Mouse (Mus musculus): Measurements from ENCODE around the gene Mmp14.
A peak's percentile ranks its signal among the peaks of the same experiment; 100 is the strongest.

The Mmp14 gene

DNA sequence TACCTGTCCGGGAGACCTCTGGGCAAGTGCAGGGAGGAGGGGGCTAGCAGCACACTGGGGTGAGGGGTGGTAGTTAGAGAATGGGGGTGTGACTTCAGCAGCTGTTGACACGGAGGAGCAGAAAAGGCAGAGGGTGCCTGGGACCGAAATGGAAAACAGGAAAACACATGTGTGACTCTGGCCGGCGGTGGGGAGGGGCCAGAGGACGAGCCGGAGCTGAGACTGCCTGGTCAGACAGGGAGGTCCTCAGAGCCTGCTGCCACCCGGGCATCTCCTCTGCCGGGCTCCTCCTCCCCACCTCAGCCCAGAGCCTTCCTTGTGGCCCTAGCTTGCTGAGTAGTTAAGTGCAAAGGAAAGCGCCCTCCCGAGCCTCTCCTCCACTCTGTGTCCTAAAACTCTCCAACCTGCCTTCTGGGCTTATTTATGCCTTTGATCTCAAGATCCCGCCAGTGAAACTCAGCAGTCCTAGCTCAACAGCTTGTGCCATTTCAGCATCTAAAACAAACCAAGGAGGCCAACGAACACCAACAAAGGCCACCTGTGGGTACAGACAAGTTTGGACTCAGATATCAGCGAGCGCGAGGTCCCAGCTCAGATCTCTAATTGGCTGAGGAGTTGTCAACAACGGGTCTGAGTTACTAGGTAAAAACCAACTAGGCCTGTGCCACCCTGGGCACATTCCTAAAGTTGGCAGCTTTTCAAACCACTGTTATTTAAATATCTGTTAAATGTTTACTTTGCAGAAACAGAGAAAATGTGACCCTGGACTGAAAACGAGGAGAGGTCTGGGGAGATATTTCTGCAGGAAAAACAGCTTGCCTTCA, 17.3 kb upstream of the Mmp14 start:
- DNase-seq (ENCODE audit: low spot score), result peak; percentile 63

- DNase-seq (ENCODE audit: low spot score), result no peak
Observed at GRCm38 (mm10) chr14:54415241-54416020, 16.0 kb upstream of the Mmp14 start.

DNA sequence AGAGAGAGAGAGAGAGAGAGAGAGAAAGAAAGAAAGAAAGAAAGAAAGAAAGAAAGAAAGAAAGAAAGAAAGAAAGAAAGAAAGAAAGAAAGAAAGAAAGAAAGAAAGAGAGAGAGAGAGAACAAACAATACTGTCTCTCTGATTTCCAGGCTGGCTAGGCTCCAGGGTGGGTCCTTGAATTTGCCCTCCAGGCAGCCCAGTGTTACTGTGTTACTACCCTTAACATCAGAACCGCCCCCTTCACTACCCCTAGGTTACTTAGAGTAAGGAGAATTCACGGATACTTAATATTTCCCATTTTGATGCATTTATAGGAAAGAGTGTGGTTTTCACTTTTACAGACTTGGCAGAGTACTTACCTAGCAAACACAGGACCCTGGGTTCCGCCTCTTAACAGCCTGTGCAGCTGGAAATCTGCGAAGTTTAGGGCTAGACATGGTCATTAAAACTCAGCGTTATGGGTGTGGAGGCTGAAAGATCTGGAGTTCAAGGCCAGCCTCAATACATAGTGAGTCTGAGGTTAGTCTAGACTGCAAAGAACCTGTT, 15.1 kb upstream of the Mmp14 start:
- DNase-seq (ENCODE audit: low spot score), result no peak

DNA sequence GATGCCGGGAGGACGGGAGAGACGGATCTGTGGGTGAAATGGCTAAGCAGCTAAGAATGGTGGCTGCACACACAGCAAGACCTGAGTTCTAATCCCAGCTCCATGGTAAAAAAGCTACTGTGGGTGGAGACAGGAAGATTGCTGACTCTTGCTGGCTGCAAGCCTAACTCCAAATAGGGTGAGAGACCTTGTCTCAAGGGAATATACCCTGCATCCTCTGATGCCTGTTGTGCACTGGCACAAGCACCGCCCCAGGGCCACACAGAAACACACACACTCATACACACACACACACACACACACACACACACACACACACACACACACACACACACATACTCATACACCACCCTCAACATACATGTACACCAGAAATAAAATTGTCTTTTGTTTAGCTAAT, 14.6 kb upstream of the Mmp14 start:
- DNase-seq (ENCODE audit: low spot score), result no peak

DNA sequence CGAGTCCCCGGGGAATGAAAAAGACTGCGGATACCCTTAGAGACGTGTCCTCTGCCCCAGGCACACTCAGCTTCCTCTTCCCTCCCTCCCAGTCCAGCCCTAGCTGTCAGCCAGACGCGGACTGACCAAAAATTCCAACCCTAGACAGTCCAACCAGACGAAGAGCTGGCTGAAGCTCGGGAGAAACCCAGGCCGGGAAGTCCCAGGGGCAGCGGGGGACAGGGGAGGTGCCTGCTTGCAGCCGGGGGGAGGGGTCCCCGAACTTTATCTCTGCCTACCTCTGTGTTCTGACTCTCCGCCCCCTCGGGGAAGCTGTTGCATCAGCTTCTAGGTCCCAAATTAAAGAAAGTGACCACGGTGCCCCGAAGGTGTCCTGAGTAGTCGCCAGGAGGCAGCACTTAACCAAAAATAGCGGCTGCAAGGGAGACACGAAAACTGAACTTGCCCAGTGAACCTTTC, 13.8 kb upstream of the Mmp14 start, which contains the start of gene Slc7a7:
Gene Slc7a7, minus strand, starts transcription at position 158 of the 459 bp plus-strand sequence.
- DNase-seq (ENCODE audit: low spot score), result peak; percentile 75

GRCm38 (mm10) chr14:54421014-54421413, 10.4 kb upstream of the Mmp14 start:
- peak; percentile 51 for DNase-seq (ENCODE audit: low spot score)

DNA sequence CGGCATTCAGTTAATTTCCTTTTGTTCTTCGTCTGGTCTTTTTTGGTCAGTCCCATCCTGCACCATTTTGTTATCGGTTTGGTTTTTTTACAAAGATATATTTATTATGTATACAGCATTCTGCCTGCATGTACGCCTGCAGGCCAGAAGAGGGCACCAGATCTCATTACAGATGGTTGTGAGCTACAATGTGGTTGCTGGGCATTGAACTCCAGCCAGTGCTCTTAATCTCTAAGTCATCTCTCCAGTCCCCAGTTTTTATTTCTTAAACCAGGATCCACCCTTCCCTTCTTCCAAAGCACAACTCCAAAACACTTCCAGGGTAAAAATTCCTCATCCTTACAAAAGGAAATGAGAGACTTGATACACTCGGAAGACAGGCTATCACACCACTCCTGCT, 8.0 kb upstream of the Mmp14 start:
- peak; percentile 60 for DNase-seq (ENCODE audit: low spot score)

DNA sequence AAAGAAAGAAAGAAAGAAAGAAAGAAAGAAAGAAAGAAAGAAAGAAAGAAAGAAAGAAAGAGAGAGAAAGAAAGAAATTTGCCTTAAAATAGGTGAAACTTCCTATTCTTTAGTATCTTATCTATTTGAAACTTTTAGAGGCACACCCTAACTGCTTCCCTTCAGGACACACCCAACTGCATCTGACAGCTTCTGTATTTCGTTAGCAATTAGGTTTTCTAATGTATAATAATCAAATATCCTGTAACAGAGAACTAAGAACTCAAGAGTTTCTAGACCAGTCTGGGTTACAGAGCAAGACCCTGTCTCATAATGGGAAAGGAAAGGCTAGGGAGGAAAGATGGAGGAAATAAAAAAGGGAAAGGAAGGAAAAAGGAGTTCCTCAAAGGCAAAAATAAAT, 6.8 kb upstream of the Mmp14 start:
- no peak for DNase-seq (ENCODE audit: low spot score)

GRCm38 (mm10) chr14:54425540-54425939, 5.9 kb upstream of the Mmp14 start:
- no peak for DNase-seq (ENCODE audit: low spot score)

GRCm38 (mm10) chr14:54426003-54426688, 5.3 kb upstream of the Mmp14 start:
- DNase-seq (ENCODE audit: low spot score), result no peak

- peak; percentile 95 for DNase-seq (ENCODE audit: low spot score)
Observed at GRCm38 (mm10) chr14:54426689-54427398, 4.6 kb upstream of the Mmp14 start, which contains the start of gene Mrpl52. TSS of gene Mrpl52 (plus strand) at chr14:54426909.

DNA sequence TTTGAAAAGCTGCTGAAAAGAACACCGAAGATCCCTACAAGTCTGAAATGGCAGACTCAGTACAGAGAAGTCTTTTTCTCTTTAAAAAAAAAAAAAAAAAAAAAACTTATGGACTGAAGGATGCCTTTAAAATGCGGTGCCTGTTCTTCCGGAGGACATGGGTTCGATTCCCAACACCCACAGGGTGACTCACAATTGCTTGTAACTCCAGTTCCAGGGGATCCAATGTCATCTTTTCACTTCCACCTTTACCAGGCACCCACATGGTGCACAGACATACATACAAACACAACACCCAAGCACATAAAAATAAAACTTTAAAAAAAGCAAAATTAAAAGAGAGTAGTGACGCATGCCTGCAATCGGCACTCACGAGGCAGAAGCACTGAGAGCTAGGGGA, 3.7 kb upstream of the Mmp14 start:
- DNase-seq (ENCODE audit: low spot score), result no peak

DNA sequence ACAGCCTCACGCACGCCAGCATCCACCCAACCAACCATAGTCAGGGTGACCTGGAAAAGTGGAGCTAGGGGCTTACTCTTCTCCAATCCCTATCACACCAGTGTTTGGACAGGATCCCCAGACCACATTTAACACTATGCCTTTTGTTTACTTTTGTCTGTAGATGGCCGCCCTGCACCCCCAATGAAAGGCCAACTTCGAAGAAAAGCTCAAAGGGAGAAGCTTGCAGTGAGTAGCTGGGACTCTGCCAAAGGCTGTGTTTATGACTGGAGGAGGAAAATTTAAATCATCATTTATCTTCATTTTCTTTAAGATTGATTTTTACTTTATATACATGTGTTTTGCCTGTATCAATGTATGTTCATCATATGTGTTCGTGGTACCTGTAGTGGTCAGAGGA, 3.0 kb upstream of the Mmp14 start:
- no peak for DNase-seq (ENCODE audit: low spot score)

GRCm38 (mm10) chr14:54429332-54430093, 1.9 kb upstream of the Mmp14 start:
- no peak for DNase-seq (ENCODE audit: low spot score)

- DNase-seq (ENCODE audit: low spot score), result peak; percentile 66
Observed at GRCm38 (mm10) chr14:54430406-54431145, 836 bp upstream of the Mmp14 start.

DNA sequence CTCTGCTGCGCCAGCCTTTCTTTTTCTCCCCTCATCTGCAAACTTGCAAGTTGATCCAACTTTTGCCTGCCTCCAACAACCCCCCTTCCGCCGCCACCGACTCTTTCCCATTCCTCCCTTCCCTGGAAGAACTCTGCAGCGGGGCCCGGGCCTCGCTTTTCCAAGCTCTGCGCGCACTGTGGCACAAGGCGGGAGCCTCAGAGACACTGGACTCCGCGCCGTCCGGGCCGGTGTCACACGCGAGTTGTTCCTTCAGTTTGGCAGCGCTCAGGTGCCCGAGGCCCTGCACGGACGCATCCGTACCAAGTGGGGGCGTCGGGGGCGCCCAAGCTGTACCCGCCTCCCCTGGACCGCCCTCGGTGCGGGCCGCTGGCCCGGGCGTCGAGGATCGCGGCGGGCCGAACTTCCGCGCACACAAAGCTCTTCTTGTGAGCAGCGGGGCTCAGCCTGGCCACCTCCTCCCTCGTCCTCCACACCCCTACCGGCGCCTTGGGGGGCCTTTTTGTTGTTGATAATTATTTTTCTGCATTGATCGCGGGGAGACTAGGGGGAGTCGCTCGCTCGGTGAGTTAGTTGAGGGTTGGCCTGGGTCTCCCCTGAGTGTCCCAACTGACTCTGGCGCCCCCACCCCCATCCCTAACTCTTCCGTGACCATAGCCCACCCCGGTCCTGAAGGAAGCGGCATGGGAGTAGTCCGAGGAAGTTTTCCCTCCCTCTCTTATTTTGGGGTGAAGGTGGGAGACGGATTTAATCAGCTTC, 845 bp downstream of the Mmp14 start:
- DNase-seq (ENCODE audit: low spot score), result peak; percentile 53

DNA sequence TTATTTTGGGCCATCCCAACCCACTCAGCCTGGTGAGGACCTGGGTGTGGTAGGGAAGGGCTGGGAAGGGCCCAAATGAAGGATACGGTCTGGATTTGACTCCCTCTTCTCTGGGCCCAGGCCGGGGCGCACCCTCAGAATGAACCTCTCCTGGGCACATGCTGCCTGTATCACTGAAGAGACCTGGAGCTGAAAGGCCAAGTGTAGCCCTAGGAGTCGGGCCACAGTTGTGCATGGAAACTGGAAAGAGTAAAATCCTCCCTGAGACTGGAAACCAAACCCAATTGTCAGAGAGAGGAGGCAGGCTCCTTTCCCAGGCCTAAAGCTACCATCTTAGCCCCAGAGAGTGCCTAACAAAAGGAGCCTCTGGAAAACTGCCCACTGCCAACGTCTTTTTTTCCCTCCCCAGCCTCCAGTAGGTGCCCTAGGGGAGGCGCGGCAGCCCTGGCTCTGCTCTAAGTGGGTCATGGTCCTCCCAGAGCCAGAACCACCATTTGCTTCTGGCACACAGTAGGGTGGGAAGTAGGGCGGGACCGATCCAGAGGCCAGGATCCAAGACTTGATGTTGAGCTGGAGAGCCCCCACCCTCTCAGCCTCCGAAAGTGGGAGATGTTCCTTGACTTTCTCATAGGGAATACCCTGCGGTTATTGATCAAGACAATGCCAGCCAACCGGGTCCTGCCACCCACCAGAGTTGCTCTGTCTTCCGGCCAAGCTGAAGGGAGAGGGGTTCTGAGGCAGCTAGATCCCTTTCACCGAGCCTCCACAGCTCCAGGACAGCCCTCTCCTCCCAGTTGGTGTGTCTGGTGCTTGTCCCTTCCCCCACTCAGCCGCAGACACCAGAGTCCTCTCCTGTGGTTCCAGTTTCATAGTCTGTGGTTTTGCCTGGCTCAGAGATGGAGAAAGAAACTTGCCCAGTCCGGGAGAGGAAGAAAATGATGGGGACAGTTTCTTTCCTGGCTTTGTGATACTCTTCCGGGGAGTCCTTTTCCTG, 1.7 kb downstream of the Mmp14 start:
- no peak for DNase-seq (ENCODE audit: low spot score)

- no peak for DNase-seq (ENCODE audit: low spot score)
Observed at GRCm38 (mm10) chr14:54433941-54434531, 2.6 kb downstream of the Mmp14 start.

Data from embryo, embryonic 10 days (tissue).